Mouse (Mus musculus): ENCODE results near the gene Sccpdh. TPM values are rescaled to one million over a fixed set of nuclear protein-coding genes. Genes with fewer than 3 reads are reported as not detected.
"Not testable (repeated sequence)": the region's sequence is repeated elsewhere in the genome, so short reads cannot be mapped to it uniquely, and the experiment has no call there.

Gene Sccpdh
- total RNA-seq, 1 experiment from 2014 or later = 9.4 TPM

DNA sequence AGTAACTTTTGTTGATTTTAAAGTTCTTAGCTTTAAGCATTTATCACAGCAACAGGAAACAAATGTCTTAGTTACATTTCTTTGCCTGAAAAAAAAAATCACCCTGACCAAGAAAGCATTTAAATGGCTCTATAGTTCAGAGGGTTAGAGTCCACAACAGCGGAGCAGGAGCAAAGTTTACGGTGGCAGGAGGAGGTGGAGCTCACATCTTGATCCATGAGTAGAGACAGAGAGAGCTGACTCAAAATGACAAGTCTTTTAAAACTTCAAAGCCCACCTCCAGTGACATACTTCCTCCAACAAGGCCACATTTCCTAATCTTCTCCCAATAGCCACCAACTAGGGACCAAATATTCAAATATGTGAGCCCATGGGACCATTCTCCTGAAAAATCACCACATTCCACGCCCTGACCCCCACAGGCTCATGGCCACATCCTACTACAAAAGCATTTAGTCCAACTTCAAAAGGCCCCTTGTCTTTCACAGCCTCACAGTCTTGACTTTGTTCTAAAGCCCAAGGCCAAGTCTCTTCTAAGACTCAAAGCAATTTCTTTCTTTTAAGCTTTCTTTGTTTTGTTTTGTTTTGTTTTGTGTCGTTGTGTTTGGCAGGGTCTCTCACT is 3.6 kb upstream of the Sccpdh start:
- ATAC-seq (ENCODE audit: extremely low read depth, insufficient number of reproducible peaks, low FRiP score, poor library complexity, severe bottlenecking) = no peak

DNA sequence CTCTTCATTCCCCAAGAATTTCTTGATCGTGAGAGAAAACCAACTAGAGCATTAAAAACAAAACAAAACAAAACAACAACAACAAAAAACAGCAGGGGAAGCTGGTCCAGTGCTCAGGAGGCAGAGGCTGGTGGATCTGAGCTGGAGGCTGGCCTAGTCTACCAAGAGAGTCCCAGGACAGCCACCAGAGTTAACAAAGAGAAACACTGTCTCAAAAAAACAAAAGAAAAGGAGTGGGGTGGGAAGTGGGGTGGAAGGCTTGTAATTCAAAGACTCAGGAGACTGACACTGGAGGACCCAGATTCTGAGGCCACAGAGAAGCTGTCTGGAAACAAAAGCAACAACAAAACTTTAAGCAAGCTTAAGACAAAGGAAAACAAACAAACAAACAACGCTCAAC is 1.0 kb upstream of the Sccpdh start:
- no peak for ATAC-seq (ENCODE audit: extremely low read depth, insufficient number of reproducible peaks, low FRiP score, poor library complexity, severe bottlenecking)

DNA sequence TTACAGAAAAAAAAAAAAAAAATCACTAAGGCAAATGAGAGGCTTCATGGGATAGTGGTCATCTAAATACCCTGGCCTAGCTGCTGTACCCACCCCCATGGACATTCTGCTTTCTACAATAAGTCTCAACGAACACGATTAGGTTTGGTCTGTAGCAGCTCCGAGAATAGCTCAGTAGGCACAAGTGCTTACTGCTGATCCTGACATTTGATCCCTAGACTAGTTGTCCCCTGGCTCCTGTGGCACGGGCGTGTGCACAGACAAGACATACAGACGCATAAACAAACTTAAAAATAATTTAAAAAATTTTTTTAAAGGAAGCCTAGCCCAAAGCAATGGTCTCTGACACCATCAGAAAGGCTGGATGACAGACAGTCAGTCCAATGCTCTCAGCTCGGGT is 560 bp upstream of the Sccpdh start:
- ATAC-seq (ENCODE audit: extremely low read depth, insufficient number of reproducible peaks, low FRiP score, poor library complexity, severe bottlenecking) = no peak

DNA sequence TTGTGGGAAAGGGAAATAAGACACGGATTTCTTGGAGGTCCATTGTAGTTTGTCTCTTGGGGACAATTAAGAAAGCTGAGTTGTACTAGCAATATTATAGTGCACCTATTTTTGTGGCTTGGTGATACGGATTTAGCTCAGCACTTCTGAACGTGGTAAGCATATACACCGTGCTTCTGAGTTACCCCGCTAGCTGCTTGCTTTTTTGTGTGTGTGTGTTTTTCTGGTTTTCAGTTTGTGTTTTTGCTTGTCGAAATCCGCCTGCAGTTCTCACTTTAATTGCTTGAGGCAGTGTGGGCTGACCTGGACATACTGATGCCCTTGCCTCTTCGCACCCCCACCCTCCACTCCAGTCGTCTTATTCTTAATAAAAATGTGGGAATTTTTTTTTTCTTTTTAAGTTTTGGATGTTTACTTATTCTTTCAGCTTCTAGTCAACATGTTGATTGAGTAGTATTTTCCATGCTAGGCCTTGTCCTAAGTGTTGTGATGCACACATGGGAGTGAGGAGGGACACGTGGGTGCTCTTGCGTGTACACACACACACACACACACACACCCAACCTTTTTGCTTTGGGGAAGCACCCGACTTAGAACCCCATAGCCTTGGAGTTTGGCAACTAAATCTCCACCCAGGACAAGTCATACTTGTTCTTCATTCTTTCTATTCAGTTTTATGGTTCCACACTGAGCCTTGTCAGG is 977 bp downstream of the Sccpdh start:
- ATAC-seq (ENCODE audit: extremely low read depth, insufficient number of reproducible peaks, low FRiP score, poor library complexity, severe bottlenecking) = no peak

DNA sequence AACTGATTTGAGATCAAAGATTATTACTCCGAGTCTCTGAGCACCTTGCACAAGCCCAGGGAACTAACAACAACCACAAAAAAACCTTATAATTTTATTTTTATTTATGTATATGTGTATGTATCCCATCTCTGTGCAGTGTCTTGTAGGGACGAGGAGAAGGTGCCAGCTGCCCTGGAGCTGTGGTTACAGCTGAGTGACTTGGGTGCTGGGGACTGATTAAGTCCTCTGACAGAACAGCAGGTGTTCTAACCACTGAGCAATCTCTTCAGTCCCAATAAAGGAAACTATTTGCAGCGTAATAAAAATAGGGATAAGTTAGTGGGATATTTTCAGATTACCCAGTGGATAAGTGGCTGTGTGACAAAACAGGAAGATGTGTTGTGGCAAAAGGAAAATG is 6.3 kb downstream of the Sccpdh start:
- no peak for ATAC-seq (ENCODE audit: extremely low read depth, insufficient number of reproducible peaks, low FRiP score, poor library complexity, severe bottlenecking)

DNA sequence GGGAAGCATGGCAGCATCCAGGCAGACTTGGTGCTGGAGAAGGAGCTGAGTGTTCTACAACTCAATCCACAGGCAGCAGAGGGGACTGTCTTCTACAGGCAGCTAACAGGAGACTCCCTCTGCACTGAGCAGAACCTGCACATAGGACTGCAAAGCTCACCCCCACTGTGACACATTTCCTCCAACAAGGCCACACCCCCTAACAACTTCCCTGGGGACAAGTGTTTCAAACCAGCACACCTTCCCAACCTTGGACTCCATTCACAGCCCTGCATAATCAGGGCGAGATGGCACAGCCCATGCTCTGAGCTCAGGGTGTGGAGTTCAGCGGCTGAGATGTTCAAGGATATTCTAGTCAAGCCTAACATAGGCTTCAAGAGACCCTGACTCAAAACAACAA is 9.0 kb downstream of the Sccpdh start:
- ATAC-seq (ENCODE audit: extremely low read depth, insufficient number of reproducible peaks, low FRiP score, poor library complexity, severe bottlenecking) = no peak

DNA sequence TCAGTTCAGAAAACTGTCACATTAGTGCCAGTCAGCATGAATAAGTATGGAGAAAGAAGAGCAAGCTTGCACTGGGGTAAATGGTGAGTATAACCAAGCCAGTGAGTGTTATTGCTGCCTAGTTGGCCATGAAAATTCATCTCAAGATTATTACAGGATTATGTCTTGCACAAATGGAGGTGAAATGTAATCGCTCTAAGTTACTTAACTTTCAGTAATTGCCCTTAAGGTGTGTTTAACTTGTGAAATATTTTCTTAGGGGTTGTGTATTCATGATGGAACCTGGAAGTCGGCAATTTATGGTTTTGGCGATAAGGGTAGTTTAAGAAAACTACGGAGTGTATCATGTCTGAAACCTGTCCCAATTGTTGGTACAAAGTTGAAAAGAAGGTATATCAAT is 11.3 kb downstream of the Sccpdh start:
- no peak for ATAC-seq (ENCODE audit: extremely low read depth, insufficient number of reproducible peaks, low FRiP score, poor library complexity, severe bottlenecking)

DNA sequence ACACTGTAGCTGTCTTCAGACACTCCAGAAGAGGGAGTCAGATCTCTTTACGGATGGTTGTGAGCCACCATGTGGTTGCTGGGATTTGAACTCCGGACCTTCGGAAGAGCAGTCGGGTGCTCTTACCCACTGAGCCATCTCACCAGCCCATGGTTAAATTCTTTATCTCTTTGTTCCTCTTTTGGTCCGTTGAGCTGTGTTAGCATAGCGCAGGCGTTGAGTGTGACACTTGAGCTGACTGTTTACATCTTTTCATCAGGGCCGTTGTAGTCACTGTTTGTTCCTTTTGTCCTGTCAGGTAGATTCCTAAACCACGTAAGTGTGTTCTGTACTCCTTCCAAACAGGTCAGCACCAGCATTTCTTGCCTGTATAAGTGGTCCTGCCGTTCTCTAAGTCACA is 14.7 kb downstream of the Sccpdh start:
- not testable (repeated sequence) for ATAC-seq (ENCODE audit: extremely low read depth, insufficient number of reproducible peaks, low FRiP score, poor library complexity, severe bottlenecking)

DNA sequence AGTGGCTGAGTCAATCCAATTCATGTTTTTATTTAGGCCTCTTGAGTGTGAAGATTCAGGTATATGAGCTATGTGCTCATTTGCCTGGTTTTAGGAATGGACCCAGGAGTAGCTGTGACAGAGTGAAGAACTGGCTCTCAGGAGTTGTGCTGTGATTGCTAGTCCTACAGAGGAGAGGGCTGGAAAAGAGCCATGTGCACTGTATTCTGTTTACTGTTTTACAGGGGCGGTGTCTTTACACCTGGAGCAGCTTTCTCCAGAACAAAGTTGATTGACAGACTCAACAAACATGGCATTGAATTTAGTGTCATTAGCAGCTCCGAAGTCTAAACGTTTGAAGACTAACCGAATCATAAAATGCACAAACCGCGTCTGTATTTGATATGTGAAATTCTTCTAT is 18.3 kb downstream of the Sccpdh start:
- no peak for ATAC-seq (ENCODE audit: extremely low read depth, insufficient number of reproducible peaks, low FRiP score, poor library complexity, severe bottlenecking)

DNA sequence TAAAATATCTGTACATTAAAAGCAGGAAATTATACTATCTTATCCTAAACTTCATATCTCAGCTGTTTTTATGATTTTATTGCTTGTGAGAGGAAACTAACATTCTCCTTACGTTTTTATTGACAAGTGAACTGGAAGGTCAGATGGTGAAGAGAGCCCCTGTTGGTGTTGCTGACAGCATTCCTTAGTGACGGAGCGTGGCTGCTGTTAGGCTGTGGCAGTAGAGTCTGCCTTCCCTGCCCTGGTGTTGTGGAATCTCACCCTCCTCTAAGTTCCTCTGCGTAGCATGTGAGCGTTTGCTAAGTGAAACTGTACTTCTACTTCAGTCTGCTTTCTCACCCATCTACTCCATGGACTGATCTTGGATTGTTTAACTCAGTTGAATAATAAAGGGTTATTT is 18.8 kb downstream of the Sccpdh start:
- no peak for ATAC-seq (ENCODE audit: extremely low read depth, insufficient number of reproducible peaks, low FRiP score, poor library complexity, severe bottlenecking)

DNA sequence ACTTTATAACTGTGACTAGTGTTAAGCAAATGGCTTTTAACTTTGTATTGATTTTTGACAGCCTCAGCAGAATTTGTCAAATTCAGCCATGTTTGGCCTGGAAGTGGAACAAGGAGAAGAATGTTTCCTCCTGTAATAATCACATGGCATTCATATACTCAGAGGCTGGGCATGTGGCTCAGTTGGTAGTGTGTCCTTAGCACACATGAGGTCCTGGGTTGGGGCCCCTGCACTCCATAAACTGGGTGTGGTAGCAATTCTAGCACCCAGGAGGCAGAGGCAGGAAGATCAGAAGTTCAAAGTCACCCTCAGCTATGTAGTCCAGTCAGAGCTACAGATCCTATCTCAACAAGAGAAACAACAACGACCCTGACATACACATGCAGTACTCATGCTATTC is 19.3 kb downstream of the Sccpdh start:
- ATAC-seq (ENCODE audit: extremely low read depth, insufficient number of reproducible peaks, low FRiP score, poor library complexity, severe bottlenecking) = no peak

DNA sequence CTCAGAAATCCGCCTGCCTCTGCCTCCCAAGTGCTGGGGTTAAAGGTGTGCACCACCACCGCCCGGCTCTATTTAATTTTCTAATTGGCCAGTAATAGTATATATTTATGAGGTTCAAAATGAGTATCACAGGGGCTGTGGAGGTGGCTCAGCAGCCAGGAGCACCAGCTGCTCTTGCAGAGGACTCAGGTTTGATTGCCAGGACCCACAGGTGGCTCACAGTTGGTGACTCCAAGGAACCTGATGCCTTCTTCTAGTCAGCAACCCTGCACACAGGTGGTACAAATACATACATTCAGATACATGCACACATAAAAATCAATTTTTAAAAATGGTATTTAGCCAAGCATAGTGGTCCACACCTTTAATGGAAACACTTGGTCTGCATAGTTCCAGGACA is 20.0 kb downstream of the Sccpdh start:
- ATAC-seq (ENCODE audit: extremely low read depth, insufficient number of reproducible peaks, low FRiP score, poor library complexity, severe bottlenecking) = no peak

DNA sequence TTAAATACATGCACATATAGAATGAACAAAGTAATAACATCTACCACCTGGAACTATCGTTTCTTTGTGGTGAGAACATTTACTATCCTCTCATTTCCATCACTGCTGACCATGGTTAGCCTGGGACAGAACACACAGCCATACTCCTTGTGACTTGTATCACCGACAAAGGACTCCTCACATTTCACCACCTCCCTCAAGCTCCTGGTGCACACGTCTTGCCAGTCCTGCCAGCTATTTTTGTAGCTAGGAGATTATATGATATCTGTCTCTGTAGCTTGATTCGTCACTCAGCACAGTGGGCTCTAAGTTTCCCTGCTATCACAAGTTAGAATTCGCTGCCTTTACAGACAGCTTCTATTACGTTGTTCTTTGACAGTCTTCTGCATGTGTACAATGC is 20.4 kb downstream of the Sccpdh start:
- no peak for ATAC-seq (ENCODE audit: extremely low read depth, insufficient number of reproducible peaks, low FRiP score, poor library complexity, severe bottlenecking)

DNA sequence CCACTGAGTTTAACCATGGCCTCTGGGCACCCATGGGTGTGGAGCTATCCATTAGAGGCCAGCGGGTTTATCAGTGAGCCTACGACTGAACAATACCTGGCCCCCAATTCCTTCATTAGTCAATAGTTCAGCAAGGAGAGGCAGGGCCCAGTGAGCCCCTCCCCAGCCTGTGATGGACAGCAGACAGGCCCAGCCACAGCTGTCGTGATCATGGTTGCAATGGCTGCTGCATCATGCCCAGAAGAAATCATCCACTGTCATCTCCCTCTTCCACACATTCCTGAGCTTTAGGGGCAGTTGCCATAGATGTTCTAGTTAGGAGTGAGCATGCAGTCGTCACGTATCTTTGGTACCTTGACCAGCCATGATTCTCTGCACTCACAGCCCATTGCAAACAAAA is 20.9 kb downstream of the Sccpdh start:
- ATAC-seq (ENCODE audit: extremely low read depth, insufficient number of reproducible peaks, low FRiP score, poor library complexity, severe bottlenecking) = no peak

DNA sequence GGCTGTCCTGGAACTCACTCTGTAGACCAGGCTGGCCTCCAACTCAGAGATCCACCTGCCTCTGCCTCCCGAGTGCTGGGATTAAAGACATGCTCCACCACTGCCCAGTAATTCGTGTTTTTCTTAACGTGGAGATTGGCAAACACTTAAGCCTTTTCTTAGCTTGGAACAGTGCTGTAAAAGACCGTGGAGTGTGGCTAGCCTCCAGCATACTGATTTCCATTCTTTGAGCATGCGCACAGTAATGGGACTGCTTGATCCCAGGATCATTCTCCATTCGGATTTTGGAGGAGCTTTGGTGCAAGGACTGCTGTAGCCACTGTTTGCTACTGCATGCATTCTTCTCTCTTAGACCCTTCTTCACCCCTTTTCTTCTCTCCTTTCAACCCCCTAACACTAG is 21.5 kb downstream of the Sccpdh start:
- no peak for ATAC-seq (ENCODE audit: extremely low read depth, insufficient number of reproducible peaks, low FRiP score, poor library complexity, severe bottlenecking)

DNA sequence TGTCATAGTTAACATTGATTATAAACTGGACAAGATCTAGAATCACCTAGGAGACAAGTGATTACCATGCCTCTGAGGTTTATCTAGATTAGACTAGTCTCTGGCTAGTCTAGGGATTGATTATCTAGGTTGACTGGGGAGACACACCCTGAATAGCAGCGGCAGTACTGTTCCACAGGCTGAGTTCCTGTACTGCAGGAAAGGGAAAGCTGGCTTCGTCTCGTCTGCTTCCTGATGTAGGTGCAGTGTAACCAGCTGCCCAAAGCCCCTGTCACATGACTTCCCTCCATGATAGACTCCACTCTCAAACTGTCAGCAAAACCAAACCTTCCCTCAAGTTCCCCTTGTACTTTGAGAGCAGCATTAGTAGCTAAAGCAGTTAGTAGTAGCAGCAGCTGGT is 36.1 kb downstream of the Sccpdh start:
- no peak for ATAC-seq (ENCODE audit: extremely low read depth, insufficient number of reproducible peaks, low FRiP score, poor library complexity, severe bottlenecking)

DNA sequence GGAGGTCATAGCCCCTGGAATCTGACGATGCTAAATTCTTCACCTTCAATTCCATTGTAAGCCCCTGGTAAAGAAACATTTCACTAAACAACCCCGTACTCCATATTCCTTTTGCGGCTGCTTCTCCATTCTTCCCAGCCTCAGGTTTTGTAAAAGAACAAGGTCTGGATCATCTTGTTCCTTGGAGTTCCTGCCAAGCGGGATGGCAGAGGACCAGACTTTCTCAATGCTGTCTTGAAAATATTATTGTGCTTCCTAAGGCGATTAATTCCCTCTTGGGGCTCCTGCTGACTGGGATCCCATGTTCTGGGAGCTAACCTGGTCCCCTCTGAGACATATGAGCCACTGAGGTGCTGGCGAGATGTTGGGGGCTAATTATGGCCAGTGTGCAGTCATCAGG is 37.1 kb downstream of the Sccpdh start:
- ATAC-seq (ENCODE audit: extremely low read depth, insufficient number of reproducible peaks, low FRiP score, poor library complexity, severe bottlenecking) = no peak

DNA sequence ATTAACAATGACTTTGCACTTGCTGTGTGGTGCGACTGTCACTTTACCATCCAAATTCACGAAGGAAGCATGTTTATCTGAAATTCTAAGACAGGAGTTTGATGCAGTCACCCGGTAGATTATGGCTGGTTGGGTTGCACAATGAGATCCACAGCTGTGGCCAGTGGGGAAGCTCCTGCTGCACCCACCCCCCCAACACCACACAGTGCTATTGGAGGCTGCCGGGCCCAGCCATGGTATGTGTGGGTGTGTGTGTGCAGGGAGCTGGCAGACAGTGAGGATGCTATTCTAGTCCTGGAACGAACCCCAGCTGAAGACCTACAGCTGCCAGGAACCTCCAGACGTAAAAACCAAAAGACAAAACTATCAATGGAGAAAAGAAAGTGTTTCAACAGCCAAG is 41.4 kb downstream of the Sccpdh start:
- no peak for ATAC-seq (ENCODE audit: extremely low read depth, insufficient number of reproducible peaks, low FRiP score, poor library complexity, severe bottlenecking)

DNA sequence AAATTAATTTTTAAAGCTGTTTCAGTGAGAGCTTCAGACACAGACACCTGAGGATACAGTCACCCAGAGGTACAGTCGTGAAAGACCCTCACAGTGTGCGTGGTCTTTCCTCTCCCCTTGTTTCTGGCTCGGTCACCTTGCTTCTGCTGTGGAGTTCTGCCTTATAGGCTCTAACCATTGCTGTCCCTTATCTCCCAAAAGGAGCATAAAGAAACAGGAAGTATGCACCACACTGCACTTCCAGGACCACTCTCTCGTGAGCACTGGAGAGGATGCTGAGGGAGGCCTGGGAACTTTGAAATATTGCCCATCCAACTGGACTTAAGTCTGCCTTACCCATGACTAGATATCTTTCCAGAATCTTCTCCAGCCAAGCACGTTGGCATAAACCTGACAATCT is 42.7 kb downstream of the Sccpdh start:
- no peak for ATAC-seq (ENCODE audit: extremely low read depth, insufficient number of reproducible peaks, low FRiP score, poor library complexity, severe bottlenecking)

DNA sequence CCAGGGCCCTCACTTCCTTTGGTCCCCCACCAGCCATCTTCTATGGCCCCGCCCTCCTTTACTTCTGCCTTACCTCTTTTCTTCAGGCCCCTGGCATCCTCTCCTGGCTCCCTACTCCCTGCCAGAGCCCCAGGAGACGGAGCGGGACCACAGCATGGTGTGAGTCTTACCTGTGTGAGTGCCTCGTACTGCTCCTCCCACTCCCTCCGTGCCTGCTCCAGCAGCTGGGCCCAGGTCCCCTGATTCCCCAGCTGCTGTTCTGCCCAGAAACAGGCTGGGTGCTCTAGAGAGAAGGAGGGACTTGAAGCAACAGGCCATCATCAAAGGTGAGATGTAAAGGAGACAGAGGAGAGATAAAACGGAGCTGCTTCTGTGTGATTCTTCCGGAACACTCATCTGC is 44.6 kb downstream of the Sccpdh start:
- no peak for ATAC-seq (ENCODE audit: extremely low read depth, insufficient number of reproducible peaks, low FRiP score, poor library complexity, severe bottlenecking)

DNA sequence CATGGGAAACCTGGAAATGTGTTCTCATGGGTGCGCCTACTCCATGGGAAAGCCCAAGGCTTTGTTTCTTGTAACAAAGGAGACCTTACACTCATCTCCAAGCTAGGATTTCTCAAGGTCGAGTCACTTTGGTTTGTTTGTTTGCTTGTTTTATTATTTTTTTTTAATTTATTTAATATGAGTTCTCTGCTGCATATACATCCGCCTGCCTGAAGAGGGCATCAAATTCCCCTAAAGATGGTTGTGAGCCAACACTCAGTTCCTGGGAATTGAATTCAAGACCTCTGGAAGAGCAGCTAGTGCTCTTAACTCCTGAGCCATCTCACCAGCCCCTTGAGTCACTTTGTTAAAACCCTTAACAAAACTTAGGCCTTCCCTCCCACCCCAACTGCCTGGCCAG is 45.4 kb downstream of the Sccpdh start:
- ATAC-seq (ENCODE audit: extremely low read depth, insufficient number of reproducible peaks, low FRiP score, poor library complexity, severe bottlenecking) = no peak
